Mouse (Mus musculus) lung, adult 2 months (tissue): Measurements from ENCODE around the gene Map7d1. TPM values are rescaled to one million over a fixed set of nuclear protein-coding genes. Genes with fewer than 3 reads are reported as not detected.

Experiments
- DNase-seq: peaks from one replicate; pipeline ENCODE4 v3.0.0; 2022
- H3K4me1 ChIP-seq: fragments of 200-500 bp; 2 replicates; pipeline ENCODE4 v1.6.1; 2011; ENCODE audit warnings: low read length; ENCODE audit not compliant: control insufficient read depth, insufficient read depth
- H3K4me3 ChIP-seq: fragments of 200-500 bp; replicated peaks from 2 replicates; pipeline ENCODE3; 2011; ENCODE audit warnings: low read depth, mild to moderate bottlenecking, control low read depth, low read length; ENCODE audit errors: extremely low read depth
- CTCF ChIP-seq: fragments of 200-500 bp; IDR thresholded peaks from 2 replicates; pipeline ENCODE4 v1.5.1; 2011; ENCODE audit warnings: mild to moderate bottlenecking, low read length, control low read depth; ENCODE audit not compliant: insufficient read depth
- POLR2A ChIP-seq: fragments of 200-500 bp; IDR thresholded peaks from 2 replicates; pipeline ENCODE4 v1.6.1; 2011; ENCODE audit warnings: low read depth, mild to moderate bottlenecking, control low read depth, low read length, borderline replicate concordance; ENCODE audit errors: extremely low read depth
- WGBS: fragments of 180-500 bp; shearing (Covaris S2); methylation state at CpG from one replicate; pipeline ENCODE4 v1.1.7; 2018; 5-methylcytosine and 5-hydroxymethylcytosine counted together
- polyA plus RNA-seq: library from polyadenylated mRNA; depleted of rRNA; stranded (reverse); fragments of >200 nt; gene quantifications from 2 replicates; pipeline ENCODE4 v1.2.3, GENCODE M21; 2012; rRNA removed

The Map7d1 gene
- polyA plus RNA-seq: 153 and 194 TPM in 2 replicates

DNA sequence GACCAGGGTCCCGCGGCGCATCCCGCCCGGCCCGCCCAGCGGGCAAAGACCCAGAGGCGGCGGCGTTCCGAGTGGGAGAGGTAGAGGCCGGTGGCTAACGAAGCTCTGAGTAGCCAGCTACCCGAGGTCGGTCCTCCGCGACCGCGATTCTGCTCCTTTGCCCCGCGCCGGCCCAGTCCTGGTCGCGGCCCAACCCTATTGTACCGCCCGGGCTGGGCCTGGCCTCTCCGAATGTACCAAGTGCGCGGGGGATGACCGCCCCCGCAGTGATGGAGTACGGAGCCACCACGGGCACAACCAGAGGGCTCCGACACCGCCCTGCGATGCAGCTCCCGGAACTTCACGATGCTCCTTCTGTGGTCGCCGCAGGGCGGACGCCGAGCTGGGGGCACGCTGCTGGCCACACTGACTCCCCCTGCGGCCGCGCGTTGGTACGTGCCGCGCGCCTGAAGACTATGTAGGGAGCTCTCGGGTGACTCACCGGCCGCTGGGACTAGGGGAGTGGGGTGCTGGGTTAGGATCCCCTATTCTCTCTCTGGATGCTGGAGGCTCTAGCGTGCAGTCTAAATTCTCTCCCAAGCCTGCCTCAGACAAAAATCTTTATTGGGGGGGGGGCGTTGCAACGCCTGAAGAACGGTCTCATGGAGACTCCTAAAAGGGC is at the start of gene Map7d1:
Gene Map7d1, minus strand, starts transcription at position 213 of the 661 bp plus-strand sequence.
- under 1% methylated on average over 59 of the region's 59 CpGs for WGBS
- Histone ChIP-seq H3K4me1 (peaks cover 42% of the 10 kb centered on the region), H3K4me3 (peak within 1 kb of the TSS; percentile 86)
- TF ChIP-seq POLR2A (peak; percentile 99), CTCF (no peak)
- peak; percentile 95 for DNase-seq

DNA sequence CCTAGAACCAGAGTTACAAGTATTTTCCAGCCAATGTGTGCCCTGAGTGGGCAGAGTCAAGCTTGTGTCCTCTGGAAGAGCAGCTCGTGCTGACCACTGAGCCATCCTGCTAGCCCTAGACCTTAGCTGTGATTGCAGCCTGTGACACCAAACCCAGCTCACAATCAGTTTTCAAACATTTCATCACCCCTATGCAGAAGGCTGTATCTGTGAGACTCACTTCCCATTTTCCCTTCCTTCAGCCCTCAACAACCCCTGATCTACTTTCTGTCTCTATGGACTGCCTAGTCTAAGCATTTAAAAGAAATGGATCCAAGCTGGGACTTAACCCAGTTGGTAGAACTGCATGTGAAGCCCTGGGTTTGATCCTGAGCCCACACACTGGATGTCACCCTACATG is 49.3 kb upstream of the Map7d1 start:
- Histone ChIP-seq H3K4me3 (no peak overlapping the region), H3K4me1 (no peaks in the 10 kb centered on the region)
- 89% methylated on average over 1 of the region's 1 CpGs for WGBS
- TF ChIP-seq CTCF (no peak), POLR2A (no peak)
- no peak for DNase-seq

DNA sequence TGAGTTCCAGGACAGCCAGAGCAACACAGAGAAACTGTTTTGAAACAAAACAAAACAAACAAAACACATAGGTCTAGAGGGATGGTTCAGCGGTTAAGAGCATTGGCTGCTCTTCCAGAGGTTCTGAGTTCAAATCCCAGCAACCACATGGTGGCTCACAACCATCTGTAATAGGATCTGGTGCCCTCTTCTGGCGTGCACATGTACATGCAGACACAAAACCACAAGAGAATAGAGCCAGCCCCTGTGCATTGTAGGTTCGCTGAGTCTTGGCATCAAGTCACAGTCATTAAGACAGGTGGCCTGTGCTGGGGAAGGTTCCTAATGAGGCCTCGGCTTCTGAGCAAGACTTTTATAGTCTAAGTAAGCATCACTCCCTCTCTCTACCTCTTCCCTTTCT is 47.7 kb upstream of the Map7d1 start:
- no peak for DNase-seq
- no peak for TF ChIP-seq POLR2A
- no peak for TF ChIP-seq CTCF
- WGBS: 63% methylated on average over 4 of the region's 4 CpGs
- Histone ChIP-seq H3K4me3 (no peak overlapping the region), H3K4me1 (no peaks in the 10 kb centered on the region)

DNA sequence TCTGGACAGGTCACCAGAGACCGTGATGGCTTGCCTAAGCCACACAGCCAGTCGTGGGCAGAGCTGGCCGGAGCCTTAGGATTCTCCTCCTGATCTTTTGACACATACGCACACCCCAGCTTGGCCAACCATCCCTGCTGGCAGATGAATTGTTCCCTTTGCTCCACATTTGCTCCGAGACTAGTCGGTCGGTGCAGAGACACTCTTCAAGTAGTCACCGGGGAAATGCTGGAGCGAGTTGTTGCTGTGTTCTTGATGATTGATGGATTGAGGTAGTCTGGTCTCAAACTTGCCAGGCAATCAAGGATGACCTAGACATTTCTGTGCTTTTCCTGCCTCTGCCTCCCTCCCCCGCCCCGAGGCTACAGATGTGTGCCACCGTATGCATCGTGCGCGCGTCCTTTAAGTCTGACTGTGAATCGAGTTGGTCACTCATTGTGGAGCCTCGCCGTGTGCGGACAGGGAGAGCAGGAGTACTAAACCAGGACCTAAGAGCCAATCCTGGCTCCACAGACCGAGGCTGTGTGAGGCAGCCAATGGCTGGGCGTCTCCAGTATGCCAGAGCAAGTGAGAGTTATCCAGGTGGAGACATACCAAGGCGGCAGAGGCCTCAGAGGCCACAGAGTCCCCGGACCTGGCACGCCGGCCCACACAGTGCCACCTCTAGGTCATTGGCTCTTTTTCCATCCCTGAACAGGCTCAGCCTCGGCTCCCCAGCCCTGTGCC is 45.6 kb upstream of the Map7d1 start:
- TF ChIP-seq CTCF (no peak), POLR2A (no peak)
- no peak for DNase-seq
- H3K4me3 ChIP-seq: no peak overlapping the region
- peaks cover 3% of the 10 kb centered on the region; the same call in 1 of the 2 replicates for H3K4me1 ChIP-seq
- WGBS: 20% methylated on average over 27 of the region's 27 CpGs

DNA sequence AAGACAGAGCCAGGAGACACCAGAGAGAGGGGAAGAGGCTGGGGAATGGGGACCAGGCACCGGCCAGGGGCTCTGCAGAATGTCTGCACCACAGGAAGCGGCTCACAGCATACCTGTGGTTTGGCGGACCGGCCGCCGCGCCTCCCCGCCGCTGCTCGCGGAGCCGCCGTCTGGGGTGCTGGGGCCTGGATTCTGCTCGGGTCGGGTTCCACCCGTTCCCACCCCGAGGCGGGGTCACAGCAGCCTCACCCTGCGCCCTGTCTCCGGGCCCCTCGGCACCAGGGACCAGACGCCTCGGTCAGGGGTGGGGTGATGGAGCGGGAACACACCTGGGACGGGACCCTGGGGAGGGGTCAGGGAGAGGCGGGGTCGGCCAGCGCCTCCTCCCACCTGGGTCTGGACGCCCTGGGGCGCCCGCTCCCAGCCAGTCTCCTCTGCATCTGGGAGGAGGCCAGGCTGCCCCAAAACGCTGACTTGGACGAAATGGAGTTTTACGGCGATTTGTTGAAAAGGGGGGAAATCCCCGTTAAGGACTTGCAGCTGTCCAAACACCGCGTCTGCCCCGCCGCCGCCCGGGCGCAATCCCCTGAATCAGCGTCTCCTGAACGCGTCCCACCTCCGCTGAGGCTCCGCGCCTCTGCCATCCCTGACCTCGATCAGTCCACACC is 44.9 kb upstream of the Map7d1 start:
- 3% methylated on average over 50 of the region's 50 CpGs for WGBS
- no peak overlapping the region for H3K4me3 ChIP-seq
- no peak for TF ChIP-seq CTCF
- TF ChIP-seq POLR2A: no peak
- peaks cover 6% of the 10 kb centered on the region; the same call in 1 of the 2 replicates for H3K4me1 ChIP-seq
- DNase-seq: no peak

DNA sequence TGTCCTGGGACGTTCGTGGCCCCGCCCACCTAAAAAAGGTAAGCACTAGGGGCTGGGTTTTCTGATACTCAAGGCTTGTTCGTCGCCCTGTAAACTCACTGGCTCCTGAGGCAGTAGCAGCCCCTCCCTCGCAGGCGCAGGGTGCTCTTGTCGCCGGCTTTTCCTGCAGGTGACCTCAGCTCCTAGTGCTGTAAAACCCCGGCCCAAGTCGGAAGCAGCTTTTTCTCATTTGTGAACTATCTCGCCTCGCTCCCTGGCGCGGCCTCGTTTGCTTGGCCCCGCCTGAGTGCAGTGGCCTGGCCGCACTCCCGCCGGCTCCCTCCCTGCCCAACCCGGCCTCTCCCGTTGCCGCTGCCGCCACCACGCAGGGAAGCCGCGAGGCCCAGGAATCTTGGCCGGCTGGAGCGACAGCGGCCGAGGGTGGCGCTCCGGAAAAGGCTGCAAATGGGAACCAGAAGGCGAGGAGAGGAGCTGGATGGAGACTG is 40.5 kb upstream of the Map7d1 start:
- Histone ChIP-seq H3K4me3 (peak overlapping the region; percentile 19), H3K4me1 (peaks cover 6% of the 10 kb centered on the region; the same call in 1 of the 2 replicates)
- TF ChIP-seq POLR2A (no peak), CTCF (no peak)
- 2% methylated on average over 34 of the region's 34 CpGs for WGBS
- DNase-seq: peak; percentile 64

DNA sequence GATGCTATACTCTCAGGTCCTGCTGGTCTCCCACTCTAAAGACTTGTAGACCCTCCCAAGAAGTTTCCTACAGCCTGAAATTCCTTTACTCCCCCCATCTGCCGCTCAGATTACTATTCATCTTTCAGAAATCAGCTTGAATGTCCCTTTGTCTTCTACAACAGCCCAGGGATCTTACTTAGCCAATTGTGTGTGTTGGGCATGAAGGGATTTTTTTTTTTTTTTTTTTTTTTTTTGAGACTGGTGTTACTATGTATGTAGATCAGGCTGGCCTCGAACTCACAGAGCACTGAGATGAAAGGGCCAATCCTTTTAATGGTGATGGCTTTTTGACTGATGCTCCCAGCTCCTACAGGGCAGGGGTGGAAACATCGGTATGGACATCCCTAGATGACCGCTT is 39.8 kb upstream of the Map7d1 start:
- 55% methylated on average over 4 of the region's 4 CpGs for WGBS
- TF ChIP-seq CTCF (no peak), POLR2A (no peak)
- Histone ChIP-seq H3K4me1 (peaks cover 6% of the 10 kb centered on the region; the same call in 1 of the 2 replicates), H3K4me3 (no peak overlapping the region)
- DNase-seq: no peak

DNA sequence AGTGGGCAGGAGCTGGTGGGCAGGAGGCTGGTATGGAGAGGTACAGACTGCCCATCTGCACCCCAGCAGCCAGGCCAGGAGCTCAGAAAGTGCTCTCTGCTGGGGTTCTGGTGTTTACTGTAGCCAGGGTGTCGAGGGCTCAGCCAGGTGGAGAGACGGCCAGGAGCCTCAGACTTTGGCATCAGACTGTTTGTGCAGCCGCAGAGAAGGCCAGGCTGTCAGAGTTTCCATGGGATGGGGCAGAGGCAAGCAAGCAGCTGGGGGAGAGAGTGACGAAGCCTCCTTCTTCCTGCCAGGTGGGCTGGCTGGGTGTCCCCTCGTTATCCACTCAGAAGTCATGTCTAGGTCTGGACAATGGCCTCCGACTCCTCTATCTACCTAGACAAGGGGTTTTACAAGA is 39.0 kb upstream of the Map7d1 start:
- 76% methylated on average over 6 of the region's 6 CpGs for WGBS
- H3K4me1 ChIP-seq: peaks cover 6% of the 10 kb centered on the region; the same call in 1 of the 2 replicates
- TF ChIP-seq CTCF: no peak
- TF ChIP-seq POLR2A: no peak
- no peak overlapping the region for H3K4me3 ChIP-seq
- DNase-seq: no peak

DNA sequence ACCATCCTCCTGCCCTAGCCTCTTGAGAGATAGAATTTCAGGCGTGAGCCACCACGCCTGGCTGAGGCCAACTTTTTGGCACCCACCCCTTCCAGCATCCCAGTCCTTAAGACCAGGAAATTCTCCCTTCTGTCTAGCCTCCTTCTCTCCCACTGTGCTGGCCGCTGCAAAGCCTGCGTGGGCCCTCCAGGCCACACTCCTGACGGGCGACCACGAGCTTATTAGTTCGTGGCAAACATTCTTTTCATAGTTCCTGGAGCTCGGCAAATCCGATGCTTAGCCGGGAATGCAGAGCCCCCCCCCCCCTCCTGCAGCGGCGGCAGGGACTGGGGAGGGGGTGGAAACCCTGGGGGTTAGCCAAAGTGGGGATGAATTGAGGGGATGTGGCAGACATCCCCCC is 35.1 kb upstream of the Map7d1 start:
- no peak for TF ChIP-seq CTCF
- no peak for TF ChIP-seq POLR2A
- 38% methylated on average over 12 of the region's 13 CpGs for WGBS
- peaks cover 2% of the 10 kb centered on the region; the same call in 1 of the 2 replicates for H3K4me1 ChIP-seq

DNA sequence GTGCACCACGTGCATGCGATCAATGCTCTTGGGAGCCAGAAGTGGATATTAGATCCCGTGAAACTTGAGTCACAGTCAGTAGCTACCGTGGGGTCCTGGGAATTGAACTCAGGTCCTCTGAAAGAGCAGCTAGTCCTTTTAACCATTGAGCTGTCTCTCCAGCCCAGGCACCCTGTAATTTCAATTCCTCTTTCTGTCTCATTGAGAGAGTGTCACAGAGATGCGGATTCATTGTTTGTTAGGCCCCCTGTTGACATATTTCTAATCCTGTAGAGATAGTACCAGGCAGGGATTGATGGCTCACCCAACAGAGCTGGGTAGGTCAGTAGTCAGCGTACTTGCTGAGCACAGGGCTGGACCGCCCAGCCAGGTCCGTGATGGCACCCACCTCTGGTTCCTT is 34.2 kb upstream of the Map7d1 start:
- DNase-seq: no peak
- TF ChIP-seq POLR2A (no peak), CTCF (no peak)
- H3K4me3 ChIP-seq: no peak overlapping the region
- peaks cover 3% of the 10 kb centered on the region; the same call in 1 of the 2 replicates for H3K4me1 ChIP-seq
- WGBS: 87% methylated on average over 8 of the region's 8 CpGs

More for the DNA sequence above, 35.1 kb upstream of the Map7d1 start:
- DNase-seq: no peak
- H3K4me3 ChIP-seq: no peak overlapping the region
